Mouse (Mus musculus): Measurements from ENCODE around the gene Khsrp. TPM values are rescaled to one million over a fixed set of nuclear protein-coding genes. Genes with fewer than 3 reads are reported as not detected.
"Not testable (repeated sequence)": the region's sequence is repeated elsewhere in the genome, so short reads cannot be mapped to it uniquely, and the experiment has no call there.

Gene Khsrp
- polyA plus RNA-seq, 1 experiment, result 75.8 TPM

DNA sequence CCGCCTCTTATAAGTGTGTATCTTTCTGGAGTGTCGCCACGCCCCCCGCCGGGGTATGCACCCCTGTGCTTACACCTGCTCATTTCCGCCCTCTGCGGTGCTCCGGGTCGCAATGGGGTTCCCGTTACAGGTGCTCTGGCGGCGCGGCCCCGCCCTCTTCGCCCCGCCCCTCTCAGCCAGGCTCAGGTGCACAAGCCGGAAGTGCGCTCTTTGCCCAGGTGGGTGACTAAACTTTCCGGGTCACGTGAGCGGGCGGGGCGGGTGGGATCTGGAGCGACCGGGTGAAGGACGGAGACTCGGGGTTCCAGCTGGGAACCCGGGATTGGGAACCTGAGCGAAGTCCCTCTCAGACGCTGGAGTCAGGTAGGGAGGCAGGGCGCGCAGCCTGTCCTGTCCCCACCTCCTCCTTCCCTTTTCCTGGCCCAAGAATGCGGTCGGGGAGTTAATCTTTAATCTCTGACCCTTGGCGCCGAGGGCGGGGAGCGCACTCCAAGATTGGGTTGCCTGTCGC is 30.7 kb upstream of the Khsrp start:
- 1% methylated on average over 39 of the region's 39 CpGs for whole genome bisulfite sequencing
- peak; percentile 55; the same call in 1 of the 2 replicates for TF ChIP-seq POLR2A (IDR thresholded peaks at IDR 0.05; ENCODE audit: borderline replicate concordance, extremely low read depth, low read depth, low read length)
- TF ChIP-seq CTCF (IDR thresholded peaks at IDR 0.05; ENCODE audit: insufficient read depth, low read length), result no peak
- DNase-seq, result peak; percentile 75
- H3K4me1 ChIP-seq (ENCODE audit: control insufficient read depth, insufficient read depth, low read length), result peaks cover 4% of the 10 kb centered on the region
- peak overlapping the region; percentile 73 for H3K4me3 ChIP-seq (replicated peaks; ENCODE audit: extremely low read depth, low read depth, low read length)

DNA sequence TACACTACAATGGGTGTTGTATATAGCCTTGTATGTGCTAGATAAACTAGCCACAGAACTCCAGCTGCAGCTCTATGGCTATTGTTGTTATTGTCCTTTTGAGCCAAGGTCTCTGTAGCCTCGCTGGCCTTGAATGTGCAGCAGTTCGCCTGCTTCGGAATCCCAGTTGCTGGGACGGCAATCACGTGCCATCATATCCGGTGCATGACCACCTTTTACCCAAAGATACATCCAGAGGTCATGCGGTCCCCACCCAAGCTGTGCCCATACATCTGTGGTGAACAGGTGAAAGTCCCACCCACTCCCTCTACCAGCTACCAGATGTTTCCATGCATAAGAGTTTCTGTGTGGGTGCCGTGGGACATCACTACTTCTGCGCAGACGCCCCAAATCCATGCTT is 29.7 kb upstream of the Khsrp start:
- 35% methylated on average over 10 of the region's 10 CpGs for WGBS
- H3K4me3 ChIP-seq (replicated peaks; ENCODE audit: extremely low read depth, low read depth, low read length), result no peak overlapping the region
- H3K4me1 ChIP-seq (ENCODE audit: control insufficient read depth, insufficient read depth, low read length), result peaks cover 4% of the 10 kb centered on the region
- DNase-seq, result peak; percentile 26
- no peak for TF ChIP-seq CTCF (IDR thresholded peaks at IDR 0.05; ENCODE audit: insufficient read depth, low read length)
- TF ChIP-seq POLR2A (IDR thresholded peaks at IDR 0.05; ENCODE audit: borderline replicate concordance, extremely low read depth, low read depth, low read length), result no peak

DNA sequence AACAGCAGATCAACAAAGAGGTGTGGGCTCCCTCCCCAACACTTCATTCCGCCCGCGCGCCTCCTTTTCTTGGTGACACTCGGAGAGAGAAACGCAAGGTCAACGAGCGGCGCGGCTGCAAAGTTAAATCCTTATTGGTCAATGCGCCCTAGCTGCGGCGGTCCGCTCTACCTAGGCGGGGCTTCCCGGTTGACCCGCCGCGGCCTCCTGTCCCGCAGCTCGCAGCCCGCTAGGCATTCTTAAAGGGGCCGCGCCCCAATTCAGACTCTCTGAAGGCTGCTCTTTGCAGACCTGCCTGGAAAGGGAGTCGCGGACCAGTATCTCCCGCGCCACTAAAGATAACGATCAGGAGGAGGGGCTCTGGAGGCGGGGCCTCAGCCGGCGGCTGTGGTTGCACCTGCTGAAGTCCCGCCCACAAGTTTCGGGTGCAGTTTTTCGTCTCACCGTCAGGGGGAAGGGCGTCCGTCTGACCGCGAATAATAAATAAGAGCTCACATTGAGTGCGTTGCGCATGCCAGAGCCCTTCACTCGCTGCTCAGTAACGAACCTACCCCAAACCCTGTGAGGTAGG is 29.0 kb upstream of the Khsrp start:
- TF ChIP-seq POLR2A (IDR thresholded peaks at IDR 0.05; ENCODE audit: borderline replicate concordance, extremely low read depth, low read depth, low read length) (peak; percentile 65; the same call in 1 of the 2 replicates), CTCF (IDR thresholded peaks at IDR 0.05; ENCODE audit: insufficient read depth, low read length) (peak; percentile 66)
- H3K4me3 ChIP-seq (replicated peaks; ENCODE audit: extremely low read depth, low read depth, low read length), result peak overlapping the region; percentile 78
- under 1% methylated on average over 44 of the region's 44 CpGs for WGBS
- DNase-seq, result peak; percentile 99
- H3K4me1 ChIP-seq (ENCODE audit: control insufficient read depth, insufficient read depth, low read length), result peaks cover 4% of the 10 kb centered on the region

DNA sequence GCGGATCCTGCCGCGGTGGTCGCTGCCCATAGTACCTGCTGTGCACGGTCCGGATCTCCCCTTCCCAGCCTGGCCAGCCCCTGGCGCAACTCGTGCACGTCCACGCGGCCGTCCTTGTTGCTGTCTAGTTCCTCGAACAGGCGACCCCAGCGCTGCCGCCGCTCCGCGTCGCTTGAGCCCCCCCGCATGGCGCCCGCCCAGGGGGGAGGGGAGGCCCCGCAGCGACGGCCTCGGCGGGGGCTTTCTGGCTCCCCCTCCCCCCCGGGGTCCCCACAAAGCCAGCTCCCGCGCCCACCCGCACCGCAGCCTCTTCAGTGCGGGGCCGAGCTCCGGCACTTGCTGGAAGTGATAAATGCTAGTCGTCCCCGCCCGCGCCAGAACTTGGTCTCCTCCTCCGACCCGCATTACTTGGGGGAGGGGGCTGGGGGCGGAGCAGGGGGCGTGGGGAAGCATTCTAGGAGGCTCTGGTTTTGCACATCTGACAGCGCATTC is 28.2 kb upstream of the Khsrp start, which contains the start of gene Slc25a23:
Gene Slc25a23, minus strand, starts transcription at position 378 of the 492 bp plus-strand sequence.
- WGBS, result 1% methylated on average over 36 of the region's 45 CpGs
- TF ChIP-seq CTCF (IDR thresholded peaks at IDR 0.05; ENCODE audit: insufficient read depth, low read length), result no peak
- TF ChIP-seq POLR2A (IDR thresholded peaks at IDR 0.05; ENCODE audit: borderline replicate concordance, extremely low read depth, low read depth, low read length), result peak; percentile 3; the same call in 1 of the 2 replicates
- H3K4me1 ChIP-seq (ENCODE audit: control insufficient read depth, insufficient read depth, low read length), result peaks cover 4% of the 10 kb centered on the region
- H3K4me3 ChIP-seq (replicated peaks; ENCODE audit: extremely low read depth, low read depth, low read length), result peak within 1 kb of the TSS; percentile 78
- DNase-seq, result peak; percentile 62

DNA sequence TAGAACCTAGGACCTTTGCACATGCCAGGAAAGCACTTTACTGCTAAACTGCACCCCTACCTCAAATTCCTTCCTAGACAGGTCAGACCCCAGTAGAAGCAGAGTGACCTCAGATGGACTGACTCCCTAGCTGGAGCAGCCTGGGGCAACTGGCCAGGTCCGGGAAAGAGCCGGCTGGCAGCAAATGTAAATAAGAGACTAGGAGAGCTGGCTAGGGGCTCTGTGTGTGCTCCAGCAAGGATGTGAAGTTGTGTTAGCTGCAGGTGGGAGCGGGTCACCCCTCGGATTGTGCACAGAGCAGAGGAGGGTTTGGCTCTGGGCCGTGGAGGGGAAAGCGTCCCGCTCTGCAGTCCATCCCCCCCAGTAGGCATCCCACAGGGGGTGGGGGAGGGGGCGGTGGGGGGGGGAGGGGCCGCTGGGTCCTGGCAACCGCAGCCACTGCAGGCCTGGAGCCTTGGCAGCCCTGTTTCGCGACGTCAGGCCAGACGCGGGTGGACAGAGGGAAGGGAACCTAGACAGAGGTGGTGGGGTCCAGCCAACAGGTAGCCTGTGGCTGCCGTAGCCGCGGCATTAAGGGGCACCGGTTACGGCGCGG is 27.7 kb upstream of the Khsrp start, which contains the start of gene Crb3:
Gene Crb3, plus strand, starts transcription at position 215 of the 595 bp plus-strand sequence.
- Histone ChIP-seq H3K4me3 (replicated peaks; ENCODE audit: extremely low read depth, low read depth, low read length) (peak within 1 kb of the TSS; percentile 78), H3K4me1 (ENCODE audit: control insufficient read depth, insufficient read depth, low read length) (peaks cover 4% of the 10 kb centered on the region)
- DNase-seq, result peak; percentile 39
- WGBS, result 7% methylated on average over 20 of the region's 22 CpGs
- TF ChIP-seq CTCF (IDR thresholded peaks at IDR 0.05; ENCODE audit: insufficient read depth, low read length), result no peak
- no peak for TF ChIP-seq POLR2A (IDR thresholded peaks at IDR 0.05; ENCODE audit: borderline replicate concordance, extremely low read depth, low read depth, low read length)

DNA sequence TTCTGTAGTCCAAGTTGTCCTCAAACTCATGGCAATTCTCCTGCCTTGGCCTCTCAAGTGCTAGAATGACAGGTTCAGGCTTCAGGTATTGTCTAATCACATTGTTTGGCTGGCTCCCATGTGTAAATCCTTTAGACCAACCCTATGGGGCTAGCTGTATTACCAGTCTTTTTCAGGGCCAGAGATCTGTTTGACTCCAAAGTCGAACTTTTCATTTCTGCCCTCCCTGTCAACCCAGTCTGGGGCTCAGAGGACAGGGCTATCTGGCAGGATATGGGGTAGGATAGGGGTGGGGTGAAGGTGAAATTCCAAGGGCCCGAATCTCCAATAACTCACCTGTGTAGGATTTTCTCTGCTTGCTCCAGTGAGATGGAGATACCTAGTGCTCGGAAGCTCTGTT is 24.9 kb upstream of the Khsrp start:
- DNase-seq, result no peak
- Histone ChIP-seq H3K4me3 (replicated peaks; ENCODE audit: extremely low read depth, low read depth, low read length) (no peak overlapping the region), H3K4me1 (ENCODE audit: control insufficient read depth, insufficient read depth, low read length) (peaks cover 4% of the 10 kb centered on the region)
- 80% methylated on average over 3 of the region's 3 CpGs for WGBS
- TF ChIP-seq CTCF (IDR thresholded peaks at IDR 0.05; ENCODE audit: insufficient read depth, low read length) (no peak), POLR2A (IDR thresholded peaks at IDR 0.05; ENCODE audit: borderline replicate concordance, extremely low read depth, low read depth, low read length) (no peak)

DNA sequence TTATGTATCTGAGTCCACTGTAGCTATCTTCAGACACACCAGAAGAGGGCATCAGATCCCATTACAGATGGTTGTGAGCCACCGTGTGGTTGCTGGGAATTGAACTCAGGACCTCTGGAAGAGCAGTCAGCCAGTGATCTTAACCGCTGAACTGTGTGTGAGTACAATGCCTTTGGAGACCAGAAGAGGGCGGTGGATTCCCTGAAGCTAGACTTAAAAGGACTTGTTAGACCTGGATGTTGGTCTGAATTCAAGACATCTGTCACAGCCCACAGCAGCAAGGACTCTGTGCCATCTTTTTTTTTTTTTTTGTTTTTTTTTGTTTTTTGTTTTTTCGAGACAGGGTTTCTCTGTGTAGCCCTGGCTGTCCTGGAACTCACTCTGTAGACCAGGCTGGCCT is 20.4 kb upstream of the Khsrp start:
- not testable (repeated sequence) for H3K4me1 ChIP-seq (ENCODE audit: control insufficient read depth, insufficient read depth, low read length); H3K4me3 ChIP-seq (replicated peaks; ENCODE audit: extremely low read depth, low read depth, low read length); DNase-seq
- 85% methylated on average over 4 of the region's 4 CpGs for WGBS

DNA sequence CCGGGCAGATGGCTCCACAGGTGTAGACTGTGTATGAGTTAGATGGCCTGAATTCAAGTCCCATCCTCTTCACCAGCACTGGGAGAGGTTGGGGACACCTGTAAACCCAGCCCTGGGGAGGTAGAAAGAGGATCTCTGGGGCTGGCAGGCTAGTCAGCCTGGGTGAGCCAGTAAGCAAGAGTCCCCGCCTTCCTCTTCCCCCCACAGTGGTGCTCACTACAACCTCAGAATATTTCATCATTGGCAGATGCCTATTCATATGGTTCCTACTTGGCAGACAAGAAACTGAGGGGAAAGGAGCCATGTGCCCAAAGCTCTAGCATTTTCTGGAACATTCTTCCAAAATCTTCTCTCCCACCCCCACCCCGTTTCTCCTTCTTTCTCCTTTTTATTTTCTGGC is 17.5 kb upstream of the Khsrp start:
- no peak for TF ChIP-seq CTCF (IDR thresholded peaks at IDR 0.05; ENCODE audit: insufficient read depth, low read length)
- TF ChIP-seq POLR2A (IDR thresholded peaks at IDR 0.05; ENCODE audit: borderline replicate concordance, extremely low read depth, low read depth, low read length), result no peak
- Histone ChIP-seq H3K4me1 (ENCODE audit: control insufficient read depth, insufficient read depth, low read length) (no peaks in the 10 kb centered on the region; the same call in 1 of the 2 replicates), H3K4me3 (replicated peaks; ENCODE audit: extremely low read depth, low read depth, low read length) (no peak overlapping the region)
- WGBS, result 96% methylated on average over 3 of the region's 3 CpGs
- no peak for DNase-seq

DNA sequence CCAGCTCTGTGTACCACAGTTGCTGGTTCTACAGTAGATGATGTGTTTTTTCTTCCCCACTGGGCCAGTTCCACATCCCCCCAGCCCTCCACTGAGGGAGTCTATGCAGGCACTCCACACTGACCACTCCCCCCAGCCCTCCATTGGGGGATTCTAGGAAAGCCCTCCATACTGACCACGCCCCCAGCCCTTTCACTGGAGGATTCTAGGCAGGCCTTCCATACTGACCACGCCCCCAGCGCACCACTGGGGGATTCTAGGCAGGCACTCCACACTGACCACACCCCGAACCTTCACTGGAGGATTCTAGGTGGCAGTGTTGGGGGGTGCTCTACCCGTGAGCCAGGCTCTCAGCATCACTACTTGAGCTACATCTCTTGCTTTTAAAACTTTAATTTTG is 16.1 kb upstream of the Khsrp start:
- DNase-seq, result no peak
- 52% methylated on average over 5 of the region's 5 CpGs for WGBS
- no peak for TF ChIP-seq POLR2A (IDR thresholded peaks at IDR 0.05; ENCODE audit: borderline replicate concordance, extremely low read depth, low read depth, low read length)
- TF ChIP-seq CTCF (IDR thresholded peaks at IDR 0.05; ENCODE audit: insufficient read depth, low read length), result no peak
- Histone ChIP-seq H3K4me1 (ENCODE audit: control insufficient read depth, insufficient read depth, low read length) (no peaks in the 10 kb centered on the region; the same call in 1 of the 2 replicates), H3K4me3 (replicated peaks; ENCODE audit: extremely low read depth, low read depth, low read length) (no peak overlapping the region)

DNA sequence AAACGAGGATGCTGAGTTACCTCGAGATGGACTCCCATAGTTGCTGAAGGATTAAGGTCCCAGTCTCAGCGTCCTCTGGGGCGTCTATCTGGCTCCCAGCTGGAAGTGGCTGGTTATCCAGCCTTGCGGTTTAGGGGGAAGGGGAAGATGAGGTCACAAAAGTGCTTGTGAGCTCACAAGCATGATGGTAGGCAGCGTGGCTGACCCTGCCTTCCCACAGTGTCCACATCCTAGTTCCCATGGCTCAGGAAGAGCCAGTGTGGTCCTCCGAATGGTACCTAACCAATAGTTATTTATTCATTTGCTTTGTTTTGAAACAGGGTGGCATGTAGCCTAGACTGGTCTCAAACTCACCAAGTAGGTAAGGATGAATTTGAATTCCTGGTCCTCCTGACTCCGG is 10.2 kb upstream of the Khsrp start, which contains the start of gene Slc25a41:
Gene Slc25a41, minus strand, starts transcription at position 101 of the 400 bp plus-strand sequence.
- whole genome bisulfite sequencing, result 76% methylated on average over 8 of the region's 8 CpGs
- TF ChIP-seq POLR2A (IDR thresholded peaks at IDR 0.05; ENCODE audit: borderline replicate concordance, extremely low read depth, low read depth, low read length) (no peak), CTCF (IDR thresholded peaks at IDR 0.05; ENCODE audit: insufficient read depth, low read length) (no peak)
- Histone ChIP-seq H3K4me3 (replicated peaks; ENCODE audit: extremely low read depth, low read depth, low read length) (no peak within 1 kb of the TSS), H3K4me1 (ENCODE audit: control insufficient read depth, insufficient read depth, low read length) (no peaks in the 10 kb centered on the region)
- no peak for DNase-seq

Measured in lung, adult 2 months (tissue).